Mouse (Mus musculus) limb, embryonic 12.5 days (tissue): ENCODE measurements around the gene Jarid2. TPM values are rescaled to one million over a fixed set of nuclear protein-coding genes. Genes with fewer than 3 reads are reported as not detected.

Experiments
- ATAC-seq: fragments of 200-750 bp; cut with Nextera tagmentation; 2 replicates; pipeline ENCODE4 v1.8.0; 2017; ENCODE audit warnings: low read depth, moderate TSS enrichment; ENCODE audit not compliant: insufficient number of reproducible peaks, insufficient read depth, low FRiP score, low TSS enrichment
- H3K27ac ChIP-seq: fragments of 300-500 bp; sonication (generic); 2 replicates; pipeline ENCODE4 v1.5.1; 2016; ENCODE audit warnings: mild to moderate bottlenecking, moderate library complexity
- H3K27me3 ChIP-seq: fragments of 300-500 bp; sonication (generic); 2 replicates; pipeline ENCODE4 v1.6.1; 2016; ENCODE audit warnings: mild to moderate bottlenecking, moderate library complexity
- H3K36me3 ChIP-seq: fragments of 300-500 bp; sonication (generic); 2 replicates; pipeline ENCODE4 v1.6.1; 2016; ENCODE audit warnings: mild to moderate bottlenecking, moderate library complexity
- H3K4me1 ChIP-seq: fragments of 300-500 bp; sonication (generic); replicated peaks from 2 replicates; pipeline ENCODE4 v1.6.1; 2016
- H3K4me2 ChIP-seq: fragments of 300-500 bp; sonication (generic); 2 replicates; pipeline ENCODE4 v1.6.1; 2016; ENCODE audit warnings: mild to moderate bottlenecking, moderate library complexity
- H3K4me3 ChIP-seq: fragments of 300-500 bp; sonication (generic); replicated peaks from 2 replicates; pipeline ENCODE4 v1.5.1; 2016; ENCODE audit warnings: mild to moderate bottlenecking
- H3K9ac ChIP-seq: fragments of 300-500 bp; sonication (generic); replicated peaks from 2 replicates; pipeline ENCODE4 v1.6.1; 2016; ENCODE audit warnings: mild to moderate bottlenecking, moderate library complexity
- H3K9me3 ChIP-seq: fragments of 300-500 bp; sonication (generic); 2 replicates; pipeline ENCODE4 v1.6.1; 2016; ENCODE audit warnings: mild to moderate bottlenecking, moderate library complexity
- WGBS: fragments of 180-500 bp; shearing (Covaris S2); methylation state at CpG from one replicate; pipeline ENCODE4 v1.1.7; 2016; 5-methylcytosine and 5-hydroxymethylcytosine counted together
- polyA plus RNA-seq: library from polyadenylated mRNA; unstranded; fragments of >200 nt; fragmentation: Nextera tagmentation; extraction: Ambion mirVana; gene quantifications from 2 replicates; pipeline ENCODE4 v1.2.1, GENCODE M21; 2016

The Jarid2 gene
- polyA plus RNA-seq, 1 experiment from 2014 or later, result 57.4 TPM

DNA sequence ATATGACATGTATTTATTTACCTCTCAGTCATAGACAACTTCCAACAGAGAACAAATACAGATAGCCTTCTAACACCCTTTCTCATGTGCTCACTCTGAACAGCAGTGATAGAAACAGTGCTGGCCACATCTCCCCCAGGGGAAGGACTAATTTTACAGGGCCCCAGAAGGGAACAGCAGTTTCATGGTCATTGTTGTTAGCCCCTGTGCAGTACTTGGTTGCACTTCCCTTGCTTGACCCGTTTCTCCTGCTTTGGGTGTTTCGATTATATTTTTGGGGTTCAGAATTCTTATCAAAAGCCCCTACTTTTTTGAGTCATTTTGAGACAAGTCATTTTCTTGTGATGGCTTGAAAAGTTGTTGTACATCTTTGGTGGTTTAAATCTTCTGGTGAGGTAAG, 23.9 kb downstream of the Jarid2 start:
- Histone ChIP-seq H3K9me3 (no peaks in the 10 kb centered on the region), H3K4me3 (no peak overlapping the region), H3K9ac (no peak overlapping the region), H3K4me1 (peaks cover 44% of the 10 kb centered on the region), H3K27me3 (no peaks in the 10 kb centered on the region), H3K27ac (no peak overlapping the region), H3K36me3 (no peaks in the 10 kb centered on the region), H3K4me2 (no peak overlapping the region)
- 93% methylated on average over 2 of the region's 2 CpGs for WGBS
- no peak for ATAC-seq

DNA sequence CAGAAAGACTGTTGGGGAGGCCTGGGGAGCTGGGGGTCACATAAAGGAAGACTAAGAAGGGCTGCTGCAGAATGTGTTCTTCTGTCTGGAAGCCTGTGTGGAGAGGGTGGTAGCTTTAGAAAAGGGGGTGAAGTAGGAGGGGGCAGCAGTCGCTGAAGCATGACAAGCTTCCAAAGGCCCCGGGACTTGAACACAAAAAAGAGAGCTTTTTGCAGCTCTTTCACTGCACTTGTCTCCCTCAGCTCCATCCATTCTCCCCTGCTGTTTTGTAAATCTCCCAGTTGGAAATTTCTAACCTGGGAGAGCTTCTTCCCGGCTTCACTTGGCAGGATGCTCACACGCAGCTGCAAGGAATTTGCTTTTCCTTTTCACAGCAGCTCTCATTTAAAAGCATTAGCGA, 26.2 kb downstream of the Jarid2 start:
- Histone ChIP-seq H3K9ac (no peak overlapping the region), H3K27me3 (no peaks in the 10 kb centered on the region), H3K9me3 (no peaks in the 10 kb centered on the region), H3K36me3 (no peaks in the 10 kb centered on the region), H3K4me3 (no peak overlapping the region), H3K27ac (peak overlapping the region; percentile 56; the same call in 1 of the 2 replicates), H3K4me1 (peaks cover 40% of the 10 kb centered on the region), H3K4me2 (no peak overlapping the region)
- 17% methylated on average over 5 of the region's 5 CpGs for WGBS
- no peak for ATAC-seq

DNA sequence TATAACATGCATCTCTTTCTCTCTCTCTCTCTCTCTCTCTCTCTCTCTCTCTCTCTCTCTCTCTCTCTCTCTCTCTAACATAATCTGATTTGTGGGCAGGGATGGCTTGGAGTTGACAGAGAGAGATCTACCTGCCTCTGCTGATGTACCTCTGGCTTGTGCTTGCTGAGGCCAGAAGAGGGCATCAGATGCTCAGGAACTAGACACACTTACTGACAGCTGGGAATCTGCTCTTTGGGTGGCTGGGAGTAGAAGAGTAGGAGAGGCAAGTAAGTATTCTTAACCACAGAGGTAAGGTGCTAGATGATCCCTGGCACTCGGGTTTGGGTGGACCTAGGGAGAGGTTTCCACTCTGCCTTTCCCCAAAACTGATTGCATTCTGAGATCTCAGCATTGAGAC, 29.5 kb downstream of the Jarid2 start:
- Histone ChIP-seq H3K27me3 (no peaks in the 10 kb centered on the region), H3K9me3 (no peaks in the 10 kb centered on the region), H3K4me1 (peaks cover 49% of the 10 kb centered on the region), H3K4me3 (no peak overlapping the region), H3K27ac (no peak overlapping the region), H3K9ac (no peak overlapping the region), H3K36me3 (no peaks in the 10 kb centered on the region), H3K4me2 (no peak overlapping the region)
- 77% methylated on average over 1 of the region's 1 CpGs for WGBS
- no peak for ATAC-seq

DNA sequence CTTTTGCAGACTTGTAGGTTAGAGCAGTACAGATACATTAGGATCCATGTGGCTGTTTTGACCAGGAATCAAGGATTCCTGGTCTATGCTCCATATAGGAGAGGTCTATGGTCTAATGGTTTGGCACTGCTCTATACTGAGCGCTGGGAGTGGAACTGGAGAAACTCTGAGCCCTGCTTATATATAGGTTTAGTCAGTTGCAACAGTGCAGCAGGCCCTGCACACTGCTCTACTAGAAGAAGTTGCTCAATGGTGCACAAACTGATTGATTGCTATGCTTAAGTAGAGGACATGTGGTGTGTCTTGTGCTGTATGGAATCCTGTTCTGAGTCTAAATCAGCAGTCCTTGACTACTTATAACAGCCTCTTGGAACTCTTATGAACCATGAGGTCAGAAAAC, 31.5 kb downstream of the Jarid2 start:
- Histone ChIP-seq H3K4me3 (no peak overlapping the region), H3K9me3 (no peaks in the 10 kb centered on the region), H3K4me2 (no peak overlapping the region), H3K9ac (no peak overlapping the region), H3K4me1 (peaks cover 32% of the 10 kb centered on the region), H3K36me3 (no peaks in the 10 kb centered on the region), H3K27ac (no peak overlapping the region), H3K27me3 (no peaks in the 10 kb centered on the region)
- no peak for ATAC-seq
- WGBS, result 96% methylated on average over 1 of the region's 1 CpGs

DNA sequence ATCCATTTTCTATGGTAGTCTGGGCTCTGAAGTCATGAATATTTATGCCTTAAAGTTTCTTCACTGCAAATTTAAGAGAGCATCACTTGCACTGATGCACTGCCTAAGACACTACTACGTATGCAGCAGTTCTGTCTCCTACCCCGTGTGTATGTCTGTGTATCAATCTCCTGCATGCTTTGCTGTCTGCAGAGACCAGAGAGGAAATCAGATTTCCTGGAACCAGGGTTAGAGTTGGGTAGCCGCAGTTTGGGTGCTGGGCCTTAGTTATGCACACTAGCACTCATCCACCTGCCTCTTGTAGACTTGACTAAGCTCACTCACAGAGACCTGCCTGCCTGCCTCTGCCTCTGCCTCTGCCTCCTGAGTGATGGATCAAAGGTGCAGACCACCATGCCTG, 33.8 kb downstream of the Jarid2 start:
- no peaks in the 10 kb centered on the region for H3K27me3 ChIP-seq
- H3K36me3 ChIP-seq, result peaks cover 7% of the 10 kb centered on the region; the same call in 1 of the 2 replicates
- H3K4me2 ChIP-seq, result no peak overlapping the region
- ATAC-seq, result no peak
- H3K4me3 ChIP-seq, result no peak overlapping the region
- no peaks in the 10 kb centered on the region for H3K9me3 ChIP-seq
- no peak overlapping the region for H3K27ac ChIP-seq
- 76% methylated on average over 3 of the region's 3 CpGs for WGBS
- no peak overlapping the region for H3K9ac ChIP-seq
- H3K4me1 ChIP-seq, result peaks cover 36% of the 10 kb centered on the region

DNA sequence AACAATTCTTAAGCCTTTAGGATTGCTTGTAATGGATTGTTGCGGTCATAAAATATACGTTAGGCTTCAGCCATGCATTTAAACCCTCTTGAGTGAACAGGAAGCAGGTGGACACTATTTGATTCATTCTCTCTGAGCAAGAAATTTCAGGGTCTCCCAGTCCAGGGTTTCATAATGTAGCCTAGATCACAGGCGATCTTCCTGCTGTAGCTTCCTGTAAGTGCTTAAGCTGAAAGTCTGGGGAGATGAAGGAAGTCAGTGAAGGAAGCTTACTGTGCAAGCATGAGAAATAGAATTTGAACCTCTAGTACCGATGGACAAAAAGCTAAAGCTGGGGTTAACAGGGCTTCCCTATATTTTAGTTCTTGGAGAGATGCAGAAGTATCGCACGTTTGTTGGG, 38.5 kb downstream of the Jarid2 start:
- H3K9me3 ChIP-seq, result no peaks in the 10 kb centered on the region
- H3K36me3 ChIP-seq, result peaks cover 7% of the 10 kb centered on the region; the same call in 1 of the 2 replicates
- no peak overlapping the region for H3K27ac ChIP-seq
- no peak for ATAC-seq
- no peak overlapping the region for H3K4me2 ChIP-seq
- no peaks in the 10 kb centered on the region for H3K27me3 ChIP-seq
- H3K9ac ChIP-seq, result no peak overlapping the region
- 71% methylated on average over 6 of the region's 6 CpGs for WGBS
- H3K4me3 ChIP-seq, result no peak overlapping the region
- peaks cover 30% of the 10 kb centered on the region for H3K4me1 ChIP-seq

DNA sequence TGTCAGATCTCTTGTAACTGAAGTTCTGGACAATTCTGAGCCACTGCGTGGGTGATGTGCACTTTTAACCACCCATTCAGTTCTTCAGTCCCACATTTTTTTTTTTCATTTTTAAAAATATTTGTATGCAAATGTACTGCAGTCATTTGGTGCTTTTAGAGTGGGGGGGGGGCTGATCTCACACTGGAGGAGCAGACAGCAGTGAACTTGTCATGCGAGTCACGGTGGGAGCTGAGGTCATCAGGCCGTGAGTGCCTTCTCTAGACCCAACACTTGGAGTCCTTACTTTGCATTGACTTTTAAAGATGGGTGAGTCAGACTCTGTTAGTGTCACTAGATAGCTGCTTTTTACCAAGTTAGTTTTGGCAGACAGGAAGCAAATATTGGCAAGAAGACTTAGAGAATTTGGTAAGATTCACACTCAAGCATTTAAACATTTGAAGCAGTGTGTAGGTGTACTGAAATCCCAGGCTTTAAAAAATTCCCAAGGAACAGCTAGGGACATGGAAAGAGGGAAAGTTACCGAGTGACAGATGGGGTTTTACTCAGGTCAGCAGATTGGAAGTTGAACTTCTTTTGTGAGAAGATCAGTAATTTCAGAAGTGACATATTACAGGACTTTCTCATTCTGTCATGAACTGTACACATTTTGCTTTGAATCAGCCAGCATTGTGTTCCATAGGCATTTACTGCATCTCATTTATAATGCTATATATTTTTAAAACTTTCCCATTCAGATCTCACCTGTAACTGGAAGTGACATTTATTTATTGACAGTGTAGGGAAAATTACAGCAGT, 41.7 kb downstream of the Jarid2 start:
- Histone ChIP-seq H3K4me2 (no peak overlapping the region), H3K4me3 (no peak overlapping the region), H3K4me1 (peaks cover 24% of the 10 kb centered on the region), H3K9ac (no peak overlapping the region), H3K36me3 (peaks cover 14% of the 10 kb centered on the region), H3K27me3 (no peaks in the 10 kb centered on the region), H3K27ac (no peak overlapping the region), H3K9me3 (no peaks in the 10 kb centered on the region)
- WGBS, result 74% methylated on average over 5 of the region's 5 CpGs
- no peak for ATAC-seq

DNA sequence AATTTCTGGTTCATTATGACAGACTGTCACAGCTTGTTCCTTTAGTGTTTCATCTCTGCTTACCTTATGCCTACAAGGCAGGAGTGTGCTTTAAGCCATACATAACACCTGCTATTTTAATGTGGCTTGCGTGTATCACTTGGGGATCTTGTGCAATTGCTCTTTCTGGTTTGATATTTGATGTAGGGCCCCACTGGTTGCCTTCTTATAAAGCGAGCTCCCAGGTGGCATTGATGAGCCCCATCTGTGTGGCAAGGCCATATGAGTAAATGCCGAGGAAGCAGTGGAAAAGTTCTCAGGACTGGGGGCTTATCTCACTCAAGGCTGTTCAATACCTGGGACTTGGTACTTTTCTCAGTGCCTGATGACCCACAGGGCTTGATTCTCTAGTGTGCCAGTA, 43.5 kb downstream of the Jarid2 start:
- H3K36me3 ChIP-seq, result peaks cover 12% of the 10 kb centered on the region
- no peak overlapping the region for H3K27ac ChIP-seq
- ATAC-seq, result no peak
- H3K27me3 ChIP-seq, result no peaks in the 10 kb centered on the region
- H3K4me3 ChIP-seq, result no peak overlapping the region
- no peaks in the 10 kb centered on the region for H3K9me3 ChIP-seq
- WGBS, result 77% methylated on average over 3 of the region's 3 CpGs
- peaks cover 17% of the 10 kb centered on the region for H3K4me1 ChIP-seq
- no peak overlapping the region for H3K9ac ChIP-seq
- H3K4me2 ChIP-seq, result no peak overlapping the region

DNA sequence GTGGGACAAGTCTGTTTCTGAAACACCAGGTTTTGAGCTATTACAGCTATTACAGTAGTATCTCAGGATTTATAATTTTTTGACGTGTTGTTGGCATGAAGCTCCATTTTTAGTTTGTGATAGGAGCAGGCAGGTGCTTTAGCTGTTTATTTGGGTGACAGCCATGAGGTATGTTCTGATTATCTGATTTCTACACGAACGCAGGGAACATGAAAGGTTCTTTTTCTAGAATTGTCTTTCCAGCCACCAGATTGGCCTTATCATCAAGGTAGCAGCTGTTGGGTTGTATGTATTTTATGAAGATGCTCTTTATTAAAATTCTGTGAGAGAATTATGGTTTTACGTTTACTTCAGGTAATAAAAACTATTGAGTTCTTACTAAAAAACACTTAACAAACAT, 45.1 kb downstream of the Jarid2 start:
- no peak overlapping the region for H3K4me3 ChIP-seq
- 0 out of 2 replicates have a peak, but pooled peaks cover 8% of the 10 kb centered on the region for H3K4me1 ChIP-seq
- H3K4me2 ChIP-seq, result no peak overlapping the region
- no peak overlapping the region for H3K27ac ChIP-seq
- no peaks in the 10 kb centered on the region for H3K27me3 ChIP-seq
- H3K9ac ChIP-seq, result no peak overlapping the region
- WGBS, result 95% methylated on average over 4 of the region's 4 CpGs
- peaks cover 12% of the 10 kb centered on the region for H3K36me3 ChIP-seq
- ATAC-seq, result no peak
- no peaks in the 10 kb centered on the region for H3K9me3 ChIP-seq

DNA sequence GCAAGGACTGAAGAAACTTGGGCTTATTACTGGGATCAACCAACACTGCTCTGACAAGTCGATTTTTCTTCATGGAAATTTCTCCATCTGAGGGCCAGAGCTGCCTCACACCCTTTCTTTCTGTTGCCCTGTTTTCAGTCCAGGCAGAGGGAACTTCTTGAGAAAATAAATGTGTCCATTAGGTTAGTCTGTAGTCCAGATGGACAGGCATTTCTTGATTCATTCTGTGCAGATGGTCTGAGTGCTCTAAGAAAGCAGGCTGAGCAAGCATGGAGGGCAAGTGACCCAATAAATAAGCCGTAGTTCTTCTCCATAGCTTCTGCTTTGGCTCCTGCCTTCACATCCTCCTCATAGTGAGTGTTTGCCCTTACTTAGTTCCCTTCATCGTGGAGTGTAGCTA, 46.1 kb downstream of the Jarid2 start:
- Histone ChIP-seq H3K4me2 (no peak overlapping the region), H3K9me3 (no peaks in the 10 kb centered on the region), H3K27ac (no peak overlapping the region), H3K27me3 (no peaks in the 10 kb centered on the region), H3K4me1 (0 out of 2 replicates have a peak, but pooled peaks cover 8% of the 10 kb centered on the region), H3K4me3 (no peak overlapping the region), H3K9ac (no peak overlapping the region), H3K36me3 (peaks cover 12% of the 10 kb centered on the region)
- ATAC-seq, result no peak
- 82% methylated on average over 3 of the region's 3 CpGs for WGBS

DNA sequence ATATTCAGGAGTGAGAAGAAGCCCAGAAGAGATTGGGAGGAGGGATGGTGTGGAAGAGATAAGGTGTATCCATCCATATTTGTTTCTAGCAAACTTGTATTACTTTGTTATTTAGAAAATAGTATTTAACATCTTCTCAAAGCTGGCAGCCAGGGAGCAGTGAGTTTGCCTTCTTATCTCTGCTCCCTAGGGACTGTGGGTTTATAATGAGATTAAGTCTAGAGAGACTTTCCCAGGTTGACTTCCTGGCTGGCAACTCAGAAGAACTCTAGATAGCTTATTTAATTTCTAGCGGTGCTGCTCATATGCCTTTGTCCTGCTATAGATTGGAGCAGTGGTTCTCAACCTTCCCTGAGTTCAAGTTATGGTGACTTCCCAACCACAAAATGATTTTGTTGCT, 51.2 kb downstream of the Jarid2 start:
- Histone ChIP-seq H3K4me3 (no peak overlapping the region), H3K9ac (no peak overlapping the region), H3K4me1 (peaks cover 15% of the 10 kb centered on the region), H3K36me3 (0 out of 2 replicates have a peak, but pooled peaks cover 5% of the 10 kb centered on the region), H3K4me2 (no peak overlapping the region), H3K27me3 (no peaks in the 10 kb centered on the region), H3K9me3 (no peaks in the 10 kb centered on the region), H3K27ac (no peak overlapping the region)
- 84% methylated on average over 1 of the region's 1 CpGs for WGBS
- no peak for ATAC-seq

DNA sequence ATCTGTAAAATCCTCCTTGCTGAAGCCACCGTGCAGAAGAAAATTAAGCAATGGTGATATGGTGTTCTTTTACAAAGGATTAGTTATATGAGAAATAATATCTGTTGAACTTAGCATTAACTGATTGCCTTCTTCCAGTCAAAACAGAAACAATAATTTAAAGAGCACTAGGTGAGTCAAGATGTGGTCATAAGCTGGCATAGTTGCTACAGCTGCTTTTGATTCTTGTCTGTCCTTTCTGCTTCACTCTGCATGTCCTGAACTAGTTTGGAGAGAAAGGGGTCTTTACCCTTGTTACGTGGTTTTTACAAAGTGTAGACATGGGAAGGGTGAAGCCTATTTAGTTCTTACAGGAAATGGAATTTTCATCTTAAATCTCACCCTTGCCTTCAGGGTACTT, 51.9 kb downstream of the Jarid2 start:
- ATAC-seq, result no peak
- Histone ChIP-seq H3K9ac (no peak overlapping the region), H3K4me3 (no peak overlapping the region), H3K27ac (no peak overlapping the region), H3K36me3 (0 out of 2 replicates have a peak, but pooled peaks cover 5% of the 10 kb centered on the region), H3K9me3 (no peaks in the 10 kb centered on the region), H3K4me1 (peaks cover 20% of the 10 kb centered on the region), H3K27me3 (no peaks in the 10 kb centered on the region), H3K4me2 (no peak overlapping the region)
- 52% methylated on average over 2 of the region's 2 CpGs for WGBS
